Mouse (Mus musculus) kidney, embryonic 14.5 days (tissue): Measurements from ENCODE around the gene Cfap54. TPM values are rescaled to one million over a fixed set of nuclear protein-coding genes. Genes with fewer than 3 reads are reported as not detected.

Experiments
- ATAC-seq: fragments of 200-750 bp; cut with Nextera tagmentation; 2 replicates; pipeline ENCODE4 v1.8.0; 2017; ENCODE audit warnings: moderate number of reproducible peaks, mild to moderate bottlenecking, moderate TSS enrichment, moderate library complexity; ENCODE audit not compliant: low FRiP score, low TSS enrichment
- H3K27ac ChIP-seq: fragments of 300-500 bp; sonication (generic); 2 replicates; pipeline ENCODE4 v1.5.1; 2014; ENCODE audit warnings: low read depth, mild to moderate bottlenecking, low read length, moderate library complexity, mixed read lengths
- H3K27me3 ChIP-seq: fragments of 300-500 bp; sonication (generic); 2 replicates; pipeline ENCODE4 v1.6.1; 2014; ENCODE audit warnings: mild to moderate bottlenecking, low read length; ENCODE audit not compliant: control insufficient read depth, insufficient read depth
- H3K36me3 ChIP-seq: fragments of 300-500 bp; sonication (generic); 2 replicates; pipeline ENCODE4 v1.6.1; 2014; ENCODE audit warnings: low read length, mixed read lengths; ENCODE audit not compliant: control insufficient read depth, insufficient read depth
- H3K4me1 ChIP-seq: fragments of 300-500 bp; sonication (generic); 2 replicates; pipeline ENCODE4 v1.6.1; 2014; ENCODE audit warnings: low read length, mixed read lengths; ENCODE audit not compliant: control insufficient read depth, insufficient read depth
- H3K4me2 ChIP-seq: fragments of 300-500 bp; sonication (generic); replicated peaks from 2 replicates; pipeline ENCODE4 v1.6.1; 2014; ENCODE audit warnings: low read depth, mild to moderate bottlenecking, low read length
- H3K4me3 ChIP-seq: fragments of 300-500 bp; sonication (generic); 2 replicates; pipeline ENCODE4 v1.5.1; 2014; ENCODE audit warnings: mild to moderate bottlenecking, low read length
- H3K9ac ChIP-seq: fragments of 300-500 bp; sonication (generic); 2 replicates; pipeline ENCODE4 v1.6.1; 2014; ENCODE audit warnings: low read depth, mild to moderate bottlenecking, low read length, moderate library complexity
- H3K9me3 ChIP-seq: fragments of 300-500 bp; sonication (generic); 2 replicates; pipeline ENCODE4 v1.6.1; 2016; ENCODE audit warnings: low read length; ENCODE audit not compliant: control insufficient read depth
- WGBS: fragments of 180-500 bp; shearing (Covaris S2); extraction: QIAGEN DNeasy Blood & Tissue Kit; methylation state at CpG from one replicate; pipeline ENCODE4 v1.1.7; 2014; 5-methylcytosine and 5-hydroxymethylcytosine counted together
- polyA plus RNA-seq: library from polyadenylated mRNA; unstranded; fragments of >200 nt; fragmentation: Nextera tagmentation; extraction: Ambion mirVana; gene quantifications from 2 replicates; pipeline ENCODE4 v1.2.1, GENCODE M21; 2014

The Cfap54 gene
- polyA plus RNA-seq, 1 experiment from 2014 or later = 0.49 TPM

DNA sequence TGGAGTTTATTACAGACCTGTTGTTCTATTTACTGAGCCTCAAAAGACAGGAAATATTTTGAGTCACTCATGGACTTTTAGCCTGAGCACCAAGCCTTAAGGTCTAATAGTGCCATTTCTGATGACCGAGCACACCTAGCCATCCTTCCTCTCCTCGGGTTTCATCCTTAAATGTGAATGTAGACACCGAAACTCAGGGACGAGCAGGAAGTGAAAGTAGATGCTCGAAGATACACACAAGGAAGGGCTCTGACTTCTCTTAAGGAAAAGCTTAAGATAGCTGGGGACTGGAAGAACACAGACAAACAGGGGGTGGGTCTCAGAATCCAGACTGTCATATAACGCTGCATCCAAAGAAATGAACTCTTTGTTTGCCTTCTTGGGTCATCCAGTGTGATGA is 8.8 kb upstream of the Cfap54 start:
- Histone ChIP-seq H3K4me3 (no peak overlapping the region), H3K4me2 (no peak overlapping the region), H3K9ac (no peak overlapping the region), H3K27me3 (no peaks in the 10 kb centered on the region), H3K9me3 (no peaks in the 10 kb centered on the region), H3K27ac (no peak overlapping the region), H3K36me3 (no peaks in the 10 kb centered on the region), H3K4me1 (no peaks in the 10 kb centered on the region)
- 73% methylated on average over 6 of the region's 6 CpGs for WGBS
- no peak for ATAC-seq

DNA sequence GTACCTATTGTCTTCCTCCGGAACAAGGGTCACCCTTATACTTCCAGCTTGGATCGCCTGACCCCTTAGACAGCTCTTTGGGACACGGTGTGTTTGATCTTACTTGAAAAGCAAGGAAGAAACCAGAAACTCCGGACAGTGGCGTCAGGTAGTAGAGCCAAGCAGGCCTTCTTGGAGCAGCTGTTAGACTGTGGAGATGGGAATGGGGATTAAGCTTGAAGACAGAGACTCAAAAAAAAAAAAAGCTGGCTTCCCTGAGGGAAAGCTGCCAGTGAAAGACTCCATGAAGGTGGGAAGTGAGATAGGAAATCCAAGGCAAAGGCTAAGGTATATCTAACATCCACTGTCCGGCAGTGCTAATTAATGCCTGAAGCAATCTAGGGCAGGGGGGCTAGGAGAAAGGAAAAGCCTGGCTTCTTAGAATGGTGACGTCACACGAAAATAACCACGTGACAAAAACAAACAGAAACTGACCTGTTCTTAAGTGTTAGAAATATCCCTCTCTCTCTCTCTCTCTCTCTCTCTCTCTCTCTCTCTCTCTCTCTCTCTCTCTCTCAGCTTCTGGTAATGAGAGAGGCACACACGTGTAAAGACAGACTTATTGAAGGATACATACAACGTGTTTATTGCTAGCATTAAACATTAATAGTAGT is 7.1 kb upstream of the Cfap54 start:
- Histone ChIP-seq H3K27ac (no peak overlapping the region), H3K4me3 (no peak overlapping the region), H3K9me3 (no peaks in the 10 kb centered on the region), H3K36me3 (no peaks in the 10 kb centered on the region), H3K4me2 (no peak overlapping the region), H3K27me3 (no peaks in the 10 kb centered on the region), H3K9ac (no peak overlapping the region), H3K4me1 (no peaks in the 10 kb centered on the region)
- no peak for ATAC-seq
- WGBS = 61% methylated on average over 11 of the region's 11 CpGs

DNA sequence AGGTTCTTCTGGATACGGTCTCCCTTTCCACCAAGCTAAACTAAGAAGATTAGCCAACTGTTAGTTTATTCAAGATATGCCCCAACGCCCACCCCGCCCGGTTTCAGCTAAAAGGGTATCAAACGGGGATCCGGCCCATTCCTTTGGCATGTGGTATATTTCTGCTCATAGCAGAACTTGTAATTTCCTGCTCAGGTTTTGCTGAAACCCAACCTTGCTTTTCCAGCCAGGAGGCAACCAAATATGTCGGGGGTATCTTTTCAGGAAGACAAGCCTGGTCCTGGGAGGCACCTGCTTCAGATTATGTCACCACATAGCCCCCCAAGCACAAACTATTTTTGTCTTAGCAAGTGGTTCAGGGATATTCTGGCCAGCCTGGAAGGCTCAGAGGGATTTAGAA is 6.1 kb upstream of the Cfap54 start:
- H3K9me3 ChIP-seq = no peaks in the 10 kb centered on the region
- no peak overlapping the region for H3K27ac ChIP-seq
- H3K9ac ChIP-seq = no peak overlapping the region
- H3K27me3 ChIP-seq = no peaks in the 10 kb centered on the region
- no peaks in the 10 kb centered on the region for H3K36me3 ChIP-seq
- ATAC-seq = no peak
- H3K4me3 ChIP-seq = no peak overlapping the region
- no peaks in the 10 kb centered on the region for H3K4me1 ChIP-seq
- 84% methylated on average over 7 of the region's 7 CpGs for WGBS
- H3K4me2 ChIP-seq = no peak overlapping the region

DNA sequence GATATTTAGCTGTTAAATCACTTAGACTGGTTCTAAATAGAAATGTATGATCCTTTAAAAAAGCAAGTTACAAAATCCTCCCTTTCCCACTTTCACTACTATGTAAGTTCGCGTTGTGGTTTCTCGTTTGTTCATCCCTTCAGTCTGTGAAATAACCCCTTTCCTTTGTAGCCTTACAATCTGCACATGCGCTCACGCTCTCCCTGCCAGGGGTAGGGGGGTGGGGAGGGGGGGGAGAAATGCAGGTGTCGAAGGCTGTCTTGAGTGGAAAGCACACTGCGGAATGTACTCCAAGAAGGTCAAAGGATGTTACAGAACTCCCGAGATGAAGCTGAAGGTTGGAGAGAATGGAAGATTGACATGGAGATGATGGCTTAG is 2.5 kb upstream of the Cfap54 start:
- Histone ChIP-seq H3K9me3 (no peaks in the 10 kb centered on the region), H3K27ac (no peak overlapping the region), H3K36me3 (no peaks in the 10 kb centered on the region), H3K9ac (no peak overlapping the region), H3K4me1 (no peaks in the 10 kb centered on the region), H3K4me2 (no peak overlapping the region), H3K4me3 (no peak overlapping the region), H3K27me3 (no peaks in the 10 kb centered on the region)
- 60% methylated on average over 8 of the region's 8 CpGs for WGBS
- ATAC-seq = no peak

DNA sequence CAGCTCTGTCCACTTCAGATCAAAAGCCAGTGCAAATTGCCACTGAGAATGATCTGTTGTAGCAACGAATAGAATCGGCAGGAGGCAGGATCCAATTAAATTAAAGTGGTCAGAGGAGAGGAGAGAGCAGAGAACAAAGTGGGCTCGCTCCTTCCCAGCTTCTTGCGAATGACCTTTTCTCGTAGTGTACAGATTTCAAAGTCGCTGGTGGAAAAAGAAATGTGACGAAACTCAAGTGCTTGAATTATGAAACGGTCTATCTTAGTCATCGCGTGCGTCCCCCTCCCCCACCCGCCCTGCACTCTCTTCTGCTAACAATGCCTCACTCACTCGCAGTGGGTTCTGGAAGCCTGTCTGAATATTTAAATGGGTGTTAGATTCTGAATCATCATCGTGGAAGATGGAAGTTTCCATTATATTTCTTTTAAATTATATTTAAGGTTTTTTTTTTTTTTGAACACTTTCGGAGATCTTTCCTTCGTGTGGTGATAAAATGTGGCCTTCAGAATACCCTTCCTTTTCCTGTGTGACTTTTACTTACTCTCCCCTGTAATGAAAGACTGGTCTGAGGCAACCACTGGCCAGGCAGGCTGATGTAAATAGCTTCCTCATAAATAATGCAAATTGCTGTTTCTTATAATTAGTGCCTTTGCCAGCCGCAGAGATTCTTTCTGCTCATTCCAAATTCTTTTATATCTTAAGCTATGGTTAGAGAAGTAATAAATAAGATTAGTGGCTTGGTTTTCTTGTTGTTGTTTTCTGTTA is 2.0 kb upstream of the Cfap54 start:
- Histone ChIP-seq H3K27me3 (no peaks in the 10 kb centered on the region), H3K9ac (no peak overlapping the region), H3K4me2 (peak overlapping the region; percentile 43), H3K4me1 (no peaks in the 10 kb centered on the region), H3K27ac (no peak overlapping the region), H3K4me3 (peak overlapping the region; percentile 17), H3K9me3 (no peaks in the 10 kb centered on the region), H3K36me3 (no peaks in the 10 kb centered on the region)
- no peak for ATAC-seq
- 10% methylated on average over 17 of the region's 17 CpGs for WGBS

DNA sequence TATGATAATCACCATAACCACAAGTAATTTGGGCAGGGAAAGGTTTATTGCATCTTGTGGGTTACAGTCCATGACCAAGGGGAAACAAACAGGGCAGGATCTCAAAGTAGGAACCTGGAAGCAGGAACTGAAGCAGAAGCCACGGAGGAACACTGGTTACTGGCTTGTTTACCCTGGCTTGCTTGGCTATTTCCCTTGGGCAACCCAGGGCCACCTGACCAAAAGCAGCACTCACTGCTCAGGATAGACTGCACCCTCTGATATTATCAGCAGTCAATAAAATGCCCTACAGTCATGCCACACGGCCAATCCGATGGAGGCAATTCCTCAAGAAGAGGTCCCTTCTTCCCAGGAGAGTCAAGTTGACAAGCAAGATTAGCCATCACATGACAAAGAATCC is 1.9 kb downstream of the Cfap54 start:
- Histone ChIP-seq H3K4me1 (no peaks in the 10 kb centered on the region), H3K27me3 (no peaks in the 10 kb centered on the region), H3K9ac (no peak overlapping the region), H3K4me3 (no peak overlapping the region), H3K4me2 (no peak overlapping the region), H3K36me3 (no peaks in the 10 kb centered on the region), H3K27ac (no peak overlapping the region), H3K9me3 (no peaks in the 10 kb centered on the region)
- 85% methylated on average over 3 of the region's 3 CpGs for WGBS
- ATAC-seq = no peak

DNA sequence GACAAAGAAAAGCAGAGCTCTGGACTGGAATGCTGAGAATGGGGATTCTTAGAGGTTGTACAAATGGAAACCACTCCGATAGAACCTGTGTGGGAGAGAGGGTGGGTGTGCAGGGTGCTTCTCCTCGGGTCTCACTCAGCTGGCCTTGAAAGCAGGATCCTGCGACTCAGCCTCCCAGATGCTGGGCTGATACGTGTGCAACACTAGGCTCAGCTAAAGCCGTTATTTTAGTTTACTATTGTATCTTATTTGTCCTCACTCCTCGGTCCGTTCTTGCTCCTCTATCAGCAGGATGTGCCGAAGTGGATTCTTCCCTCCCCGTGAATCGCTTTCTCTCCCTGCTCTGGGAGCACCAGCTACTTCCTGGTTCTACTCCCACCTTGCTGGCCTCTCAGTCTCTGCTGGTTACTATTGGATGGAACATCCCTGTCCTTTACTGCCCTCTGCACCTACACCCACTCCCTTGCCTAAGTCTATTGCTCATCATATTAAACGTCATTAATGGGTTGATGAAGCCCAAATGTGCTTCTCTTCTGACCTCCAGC is 3.4 kb downstream of the Cfap54 start:
- no peak overlapping the region for H3K4me2 ChIP-seq
- no peak for ATAC-seq
- no peak overlapping the region for H3K27ac ChIP-seq
- no peak overlapping the region for H3K4me3 ChIP-seq
- H3K36me3 ChIP-seq = no peaks in the 10 kb centered on the region
- H3K4me1 ChIP-seq = no peaks in the 10 kb centered on the region
- H3K9ac ChIP-seq = no peak overlapping the region
- no peaks in the 10 kb centered on the region for H3K9me3 ChIP-seq
- WGBS = 76% methylated on average over 11 of the region's 11 CpGs
- no peaks in the 10 kb centered on the region for H3K27me3 ChIP-seq

DNA sequence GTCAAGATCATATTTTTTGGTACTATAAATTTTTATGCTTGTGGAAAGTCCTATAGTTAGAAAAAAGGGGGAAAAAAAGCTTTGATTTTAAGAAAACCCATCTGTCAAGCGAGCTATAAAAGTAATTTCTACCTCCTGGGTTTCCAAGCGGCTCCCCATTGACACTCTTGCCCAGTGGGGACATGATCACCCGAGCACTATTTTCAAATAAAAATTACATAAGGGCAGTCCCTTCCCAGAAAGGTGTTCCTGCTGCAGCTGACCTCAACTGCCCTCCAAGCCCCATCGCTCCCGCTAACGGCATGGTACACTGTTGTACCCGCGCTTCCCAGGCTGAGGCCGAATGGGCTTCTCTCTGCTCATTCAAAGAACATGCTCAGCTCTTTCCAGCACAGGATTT is 5.0 kb downstream of the Cfap54 start:
- WGBS = 74% methylated on average over 9 of the region's 9 CpGs
- H3K27ac ChIP-seq = no peak overlapping the region
- no peaks in the 10 kb centered on the region for H3K27me3 ChIP-seq
- H3K4me2 ChIP-seq = no peak overlapping the region
- no peaks in the 10 kb centered on the region for H3K36me3 ChIP-seq
- H3K9me3 ChIP-seq = no peaks in the 10 kb centered on the region
- H3K4me3 ChIP-seq = no peak overlapping the region
- no peak for ATAC-seq
- H3K4me1 ChIP-seq = no peaks in the 10 kb centered on the region
- H3K9ac ChIP-seq = no peak overlapping the region

DNA sequence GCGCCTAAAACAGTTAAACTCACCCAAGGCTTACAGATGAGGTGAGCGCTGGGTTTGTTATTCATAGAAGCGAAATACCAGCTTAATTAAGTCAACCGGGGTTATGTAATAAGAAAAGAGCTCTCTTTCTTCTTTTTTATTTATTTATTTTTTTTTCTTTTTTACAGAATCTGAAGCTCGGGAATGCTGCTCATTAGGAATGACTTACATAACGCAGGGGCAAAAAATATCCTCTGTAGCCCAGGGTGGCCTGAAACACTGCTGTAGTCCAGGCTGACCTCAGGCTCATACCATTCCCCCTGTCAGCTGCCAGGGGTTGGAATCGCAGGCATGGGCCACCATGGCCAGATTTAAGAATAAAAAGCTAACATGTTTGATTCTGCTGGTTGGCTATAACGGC is 5.6 kb downstream of the Cfap54 start:
- H3K36me3 ChIP-seq = no peaks in the 10 kb centered on the region
- H3K27me3 ChIP-seq = no peaks in the 10 kb centered on the region
- no peaks in the 10 kb centered on the region for H3K4me1 ChIP-seq
- no peak for ATAC-seq
- 81% methylated on average over 8 of the region's 8 CpGs for WGBS
- H3K9me3 ChIP-seq = no peaks in the 10 kb centered on the region
- H3K9ac ChIP-seq = no peak overlapping the region
- H3K27ac ChIP-seq = no peak overlapping the region
- H3K4me2 ChIP-seq = no peak overlapping the region
- no peak overlapping the region for H3K4me3 ChIP-seq
